Mouse (Mus musculus) heart, adult 10 weeks (tissue): ENCODE results near the gene Ttc30a2. TPM values are rescaled to one million over a fixed set of nuclear protein-coding genes. Genes with fewer than 3 reads are reported as not detected.

Source experiments
- polyA plus RNA-seq: library from polyadenylated mRNA; stranded (reverse); fragments of 350-450 nt; fragmentation: Illumina TruSeq; extraction: RNeasy Lipid Tissue Mini Kit (QIAGEN cat#74804); gene quantifications from one replicate; pipeline ENCODE4 v1.2.3, GENCODE M21; 2014; ENCODE audit warnings: low read depth, low replicate concordance

Ttc30a2 gene
- 2.0 TPM for polyA plus RNA-seq

GRCm38 (mm10) chr2:75977752-75978368 lies at the start of gene Ttc30a2:
Ttc30a2 (minus strand) TSS chr2:75978170.

GRCm38 (mm10) chr2:75981440-75982081 lies 3.6 kb upstream of the Ttc30a2 start, which contains the start of gene Ttc30a1:
Ttc30a1 (minus strand) TSS chr2:75981967.

GRCm38 (mm10) chr2:75938117-75939063 lies 39.6 kb downstream of the Ttc30a2 start, which contains the start of gene Ttc30b:
Ttc30b (minus strand) TSS chr2:75938585.

Other genes starting within 250 kb of the Ttc30a2 start
- 18.1 TPM for gene Agps, start 146.0 kb downstream of the Ttc30a2 start, polyA plus RNA-seq
- gene Ttc30b, start 39.6 kb downstream of the Ttc30a2 start, polyA plus RNA-seq, result 16.6 TPM
- 5.1 TPM for gene Ttc30a1, start 3.8 kb upstream of the Ttc30a2 start, polyA plus RNA-seq